Mouse (Mus musculus): ENCODE data around the gene Parva. TPM values are rescaled to one million over a fixed set of nuclear protein-coding genes. Genes with fewer than 3 reads are reported as not detected.

Gene Parva
- polyA plus RNA-seq, 1 experiment from 2014 or later = 18.4 TPM

DNA sequence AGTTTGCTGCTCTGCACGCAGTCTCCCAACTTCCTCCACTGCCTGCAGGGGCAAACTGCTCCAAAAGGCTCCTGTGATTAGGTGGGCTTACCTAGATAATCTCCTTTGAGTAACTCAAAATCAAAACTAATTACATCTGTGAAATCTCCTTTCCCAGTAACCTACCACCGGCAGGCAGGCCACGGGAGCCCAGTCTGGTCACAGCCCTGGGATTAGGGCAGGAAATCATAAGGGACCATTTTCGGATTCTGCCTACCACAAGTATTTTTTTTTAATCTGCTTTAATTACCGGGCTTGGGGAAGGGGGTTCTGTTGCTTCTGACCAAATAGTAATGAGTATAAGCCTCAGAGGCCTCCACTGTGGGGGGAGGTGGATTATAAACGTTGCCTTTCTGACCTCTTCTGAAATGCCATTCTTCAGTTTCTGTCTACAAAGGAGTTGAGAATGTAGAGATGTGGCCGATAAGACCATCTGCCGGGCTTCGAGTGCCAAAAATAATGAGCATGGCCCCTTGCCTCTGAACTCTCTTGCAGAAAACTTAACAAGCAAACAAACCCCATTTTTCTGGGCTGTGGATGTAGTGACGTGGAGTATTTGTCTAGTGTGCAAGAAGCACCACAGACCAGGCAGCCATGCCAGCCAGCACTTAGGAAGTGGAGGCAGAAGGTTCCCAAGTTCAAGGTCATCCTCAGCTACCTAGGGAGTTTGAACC is 83.2 kb downstream of the Parva start:
- Histone ChIP-seq H3K4me2 (ENCODE audit: low read depth, low read length) (no peak overlapping the region), H3K36me3 (ENCODE audit: control insufficient read depth, insufficient read depth, low read length) (no peaks in the 10 kb centered on the region), H3K4me1 (ENCODE audit: control insufficient read depth, insufficient read depth, low read length) (no peaks in the 10 kb centered on the region), H3K4me3 (ENCODE audit: low read depth, low read length) (no peak overlapping the region), H3K27ac (ENCODE audit: low read depth, low read length) (no peak overlapping the region), H3K9me3 (ENCODE audit: control insufficient read depth, low read length) (no peaks in the 10 kb centered on the region), H3K9ac (replicated peaks; ENCODE audit: low read depth, low read length) (no peak overlapping the region), H3K27me3 (ENCODE audit: control insufficient read depth, insufficient read depth, low read length) (no peaks in the 10 kb centered on the region)
- 62% methylated on average over 10 of the region's 10 CpGs for WGBS
- ATAC-seq (ENCODE audit: low read depth) = no peak

DNA sequence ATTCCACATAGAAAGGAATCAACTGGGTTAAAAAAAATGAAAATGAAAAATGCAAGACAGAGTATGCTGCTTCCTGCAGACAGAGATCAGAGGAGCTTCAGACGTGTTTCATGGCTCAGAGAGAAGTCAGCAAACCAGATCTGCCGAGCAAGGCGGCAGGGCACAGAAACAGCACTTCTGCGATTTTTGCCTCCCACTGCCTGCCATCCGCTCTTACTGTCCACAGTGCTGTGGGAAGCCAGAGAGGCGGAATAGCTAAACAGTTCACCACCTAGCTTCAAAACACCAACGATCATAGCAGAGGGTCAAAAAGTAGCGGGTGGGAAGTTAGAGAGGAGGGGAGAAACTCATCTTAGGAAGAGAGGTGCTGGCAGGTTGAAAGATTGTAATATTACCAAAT is 84.0 kb downstream of the Parva start:
- ATAC-seq (ENCODE audit: low read depth) = no peak
- WGBS = 79% methylated on average over 8 of the region's 8 CpGs
- H3K4me3 ChIP-seq (ENCODE audit: low read depth, low read length) = no peak overlapping the region
- H3K9ac ChIP-seq (replicated peaks; ENCODE audit: low read depth, low read length) = no peak overlapping the region
- H3K4me1 ChIP-seq (ENCODE audit: control insufficient read depth, insufficient read depth, low read length) = no peaks in the 10 kb centered on the region
- H3K36me3 ChIP-seq (ENCODE audit: control insufficient read depth, insufficient read depth, low read length) = no peaks in the 10 kb centered on the region
- H3K4me2 ChIP-seq (ENCODE audit: low read depth, low read length) = no peak overlapping the region
- no peaks in the 10 kb centered on the region for H3K9me3 ChIP-seq (ENCODE audit: control insufficient read depth, low read length)
- H3K27ac ChIP-seq (ENCODE audit: low read depth, low read length) = no peak overlapping the region
- H3K27me3 ChIP-seq (ENCODE audit: control insufficient read depth, insufficient read depth, low read length) = no peaks in the 10 kb centered on the region

GRCm38 (mm10) chr7:112512257-112512656 is 85.0 kb downstream of the Parva start:
- Histone ChIP-seq H3K4me1 (ENCODE audit: control insufficient read depth, insufficient read depth, low read length) (no peaks in the 10 kb centered on the region), H3K4me3 (ENCODE audit: low read depth, low read length) (no peak overlapping the region), H3K4me2 (ENCODE audit: low read depth, low read length) (no peak overlapping the region), H3K9me3 (ENCODE audit: control insufficient read depth, low read length) (no peaks in the 10 kb centered on the region), H3K27me3 (ENCODE audit: control insufficient read depth, insufficient read depth, low read length) (no peaks in the 10 kb centered on the region), H3K27ac (ENCODE audit: low read depth, low read length) (no peak overlapping the region), H3K36me3 (ENCODE audit: control insufficient read depth, insufficient read depth, low read length) (no peaks in the 10 kb centered on the region), H3K9ac (replicated peaks; ENCODE audit: low read depth, low read length) (no peak overlapping the region)
- 37% methylated on average over 3 of the region's 3 CpGs for WGBS
- no peak for ATAC-seq (ENCODE audit: low read depth)

DNA sequence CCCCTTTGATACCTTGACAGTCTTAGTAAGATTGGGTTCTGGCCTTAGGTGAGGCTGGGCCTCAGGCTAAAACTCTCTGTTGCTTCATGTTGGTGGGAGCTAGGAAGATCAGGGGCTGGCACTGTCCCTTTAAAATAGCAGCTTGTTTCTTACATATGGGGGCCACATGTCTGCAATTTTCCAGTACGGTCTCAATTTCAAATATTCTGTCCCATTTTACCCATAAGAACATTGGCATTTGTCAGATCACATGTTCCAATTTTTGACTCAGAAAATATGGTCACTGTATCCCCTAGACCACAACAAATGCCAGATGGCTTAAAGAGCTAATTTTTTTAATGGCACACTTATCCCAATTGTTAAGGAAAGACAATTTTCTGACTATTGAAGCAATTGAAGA is 85.6 kb downstream of the Parva start:
- H3K27ac ChIP-seq (ENCODE audit: low read depth, low read length) = no peak overlapping the region
- no peak overlapping the region for H3K9ac ChIP-seq (replicated peaks; ENCODE audit: low read depth, low read length)
- H3K4me2 ChIP-seq (ENCODE audit: low read depth, low read length) = no peak overlapping the region
- H3K27me3 ChIP-seq (ENCODE audit: control insufficient read depth, insufficient read depth, low read length) = no peaks in the 10 kb centered on the region
- 86% methylated on average over 1 of the region's 1 CpGs for WGBS
- H3K4me1 ChIP-seq (ENCODE audit: control insufficient read depth, insufficient read depth, low read length) = no peaks in the 10 kb centered on the region
- H3K36me3 ChIP-seq (ENCODE audit: control insufficient read depth, insufficient read depth, low read length) = no peaks in the 10 kb centered on the region
- H3K9me3 ChIP-seq (ENCODE audit: control insufficient read depth, low read length) = no peaks in the 10 kb centered on the region
- no peak overlapping the region for H3K4me3 ChIP-seq (ENCODE audit: low read depth, low read length)
- no peak for ATAC-seq (ENCODE audit: low read depth)

GRCm38 (mm10) chr7:112514636-112515193 is 87.4 kb downstream of the Parva start:
- no peak overlapping the region for H3K4me3 ChIP-seq (ENCODE audit: low read depth, low read length)
- no peaks in the 10 kb centered on the region for H3K27me3 ChIP-seq (ENCODE audit: control insufficient read depth, insufficient read depth, low read length)
- H3K27ac ChIP-seq (ENCODE audit: low read depth, low read length) = no peak overlapping the region
- no peak overlapping the region for H3K9ac ChIP-seq (replicated peaks; ENCODE audit: low read depth, low read length)
- 96% methylated on average over 8 of the region's 8 CpGs for WGBS
- no peaks in the 10 kb centered on the region for H3K36me3 ChIP-seq (ENCODE audit: control insufficient read depth, insufficient read depth, low read length)
- H3K4me2 ChIP-seq (ENCODE audit: low read depth, low read length) = no peak overlapping the region
- no peak for ATAC-seq (ENCODE audit: low read depth)
- H3K9me3 ChIP-seq (ENCODE audit: control insufficient read depth, low read length) = no peaks in the 10 kb centered on the region
- H3K4me1 ChIP-seq (ENCODE audit: control insufficient read depth, insufficient read depth, low read length) = no peaks in the 10 kb centered on the region

- WGBS = 88% methylated on average over 6 of the region's 6 CpGs
- ATAC-seq (ENCODE audit: low read depth) = no peak
- Histone ChIP-seq H3K9me3 (ENCODE audit: control insufficient read depth, low read length) (no peaks in the 10 kb centered on the region), H3K9ac (replicated peaks; ENCODE audit: low read depth, low read length) (no peak overlapping the region), H3K36me3 (ENCODE audit: control insufficient read depth, insufficient read depth, low read length) (no peaks in the 10 kb centered on the region), H3K4me3 (ENCODE audit: low read depth, low read length) (no peak overlapping the region), H3K27me3 (ENCODE audit: control insufficient read depth, insufficient read depth, low read length) (no peaks in the 10 kb centered on the region), H3K4me2 (ENCODE audit: low read depth, low read length) (no peak overlapping the region), H3K27ac (ENCODE audit: low read depth, low read length) (no peak overlapping the region), H3K4me1 (ENCODE audit: control insufficient read depth, insufficient read depth, low read length) (no peaks in the 10 kb centered on the region)
These were observed 98.2 kb downstream of the Parva start for GRCm38 (mm10) chr7:112525465-112525864.

GRCm38 (mm10) chr7:112526226-112526625 is 98.9 kb downstream of the Parva start:
- Histone ChIP-seq H3K4me3 (ENCODE audit: low read depth, low read length) (no peak overlapping the region), H3K9me3 (ENCODE audit: control insufficient read depth, low read length) (no peaks in the 10 kb centered on the region), H3K27ac (ENCODE audit: low read depth, low read length) (no peak overlapping the region), H3K36me3 (ENCODE audit: control insufficient read depth, insufficient read depth, low read length) (no peaks in the 10 kb centered on the region), H3K4me1 (ENCODE audit: control insufficient read depth, insufficient read depth, low read length) (no peaks in the 10 kb centered on the region), H3K9ac (replicated peaks; ENCODE audit: low read depth, low read length) (no peak overlapping the region), H3K4me2 (ENCODE audit: low read depth, low read length) (no peak overlapping the region), H3K27me3 (ENCODE audit: control insufficient read depth, insufficient read depth, low read length) (no peaks in the 10 kb centered on the region)
- 80% methylated on average over 10 of the region's 10 CpGs for WGBS
- no peak for ATAC-seq (ENCODE audit: low read depth)

DNA sequence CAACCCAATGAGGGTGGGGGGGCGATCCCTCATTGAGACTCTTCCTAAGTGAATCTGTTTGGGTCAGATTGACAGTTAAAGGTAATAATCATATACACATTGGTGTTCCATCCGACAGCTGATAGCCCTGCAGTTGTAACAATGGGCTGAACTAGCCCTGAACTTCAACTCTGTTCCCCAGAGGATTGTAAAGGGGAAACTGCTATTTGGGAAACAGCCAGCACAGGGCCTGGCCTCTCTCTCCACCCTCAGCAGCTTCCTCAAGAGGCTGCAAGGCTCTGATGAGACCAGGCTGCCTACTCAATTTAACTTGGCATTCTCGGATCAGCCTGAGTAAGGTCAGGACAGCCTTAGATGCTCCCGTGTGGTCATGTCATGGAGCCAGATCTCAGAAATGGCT is 99.9 kb downstream of the Parva start:
- H3K27ac ChIP-seq (ENCODE audit: low read depth, low read length) = no peak overlapping the region
- WGBS = 86% methylated on average over 4 of the region's 4 CpGs
- H3K4me2 ChIP-seq (ENCODE audit: low read depth, low read length) = no peak overlapping the region
- no peaks in the 10 kb centered on the region for H3K36me3 ChIP-seq (ENCODE audit: control insufficient read depth, insufficient read depth, low read length)
- no peaks in the 10 kb centered on the region for H3K27me3 ChIP-seq (ENCODE audit: control insufficient read depth, insufficient read depth, low read length)
- no peaks in the 10 kb centered on the region for H3K4me1 ChIP-seq (ENCODE audit: control insufficient read depth, insufficient read depth, low read length)
- no peak overlapping the region for H3K4me3 ChIP-seq (ENCODE audit: low read depth, low read length)
- no peak for ATAC-seq (ENCODE audit: low read depth)
- H3K9ac ChIP-seq (replicated peaks; ENCODE audit: low read depth, low read length) = no peak overlapping the region
- no peaks in the 10 kb centered on the region for H3K9me3 ChIP-seq (ENCODE audit: control insufficient read depth, low read length)

DNA sequence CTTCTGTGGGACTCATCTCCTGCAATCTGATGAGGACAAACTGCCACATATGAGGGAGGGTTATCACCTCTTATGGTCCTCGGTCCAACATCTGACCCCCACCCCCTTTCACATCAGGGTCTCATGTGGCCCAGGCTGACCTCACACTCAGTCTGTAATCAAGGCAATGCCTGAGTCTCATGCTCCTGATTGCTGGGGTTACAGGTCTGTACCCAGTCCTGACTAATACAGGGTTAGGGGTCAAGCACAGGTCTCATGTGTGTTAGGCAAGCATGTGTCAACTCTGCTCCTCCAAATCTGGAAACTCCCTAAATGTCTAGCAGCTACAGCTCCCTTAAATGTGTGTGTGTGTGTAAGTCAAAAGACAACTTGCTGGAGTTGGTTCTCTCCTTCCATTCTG is 100.8 kb downstream of the Parva start:
- Histone ChIP-seq H3K27ac (ENCODE audit: low read depth, low read length) (no peak overlapping the region), H3K9ac (replicated peaks; ENCODE audit: low read depth, low read length) (no peak overlapping the region), H3K4me1 (ENCODE audit: control insufficient read depth, insufficient read depth, low read length) (no peaks in the 10 kb centered on the region), H3K36me3 (ENCODE audit: control insufficient read depth, insufficient read depth, low read length) (no peaks in the 10 kb centered on the region), H3K27me3 (ENCODE audit: control insufficient read depth, insufficient read depth, low read length) (no peaks in the 10 kb centered on the region), H3K4me3 (ENCODE audit: low read depth, low read length) (no peak overlapping the region), H3K9me3 (ENCODE audit: control insufficient read depth, low read length) (no peaks in the 10 kb centered on the region), H3K4me2 (ENCODE audit: low read depth, low read length) (no peak overlapping the region)
- WGBS = 100% methylated on average over 1 of the region's 1 CpGs
- no peak for ATAC-seq (ENCODE audit: low read depth)
